Mouse (Mus musculus): Measurements from ENCODE around the gene Rps9. TPM values are rescaled to one million over a fixed set of nuclear protein-coding genes. Genes with fewer than 3 reads are reported as not detected.
"Not testable (repeated sequence)": the region's sequence is repeated elsewhere in the genome, so short reads cannot be mapped to it uniquely, and the experiment has no call there.

The Rps9 gene
- polyA plus RNA-seq, 1 experiment: 1,031 TPM

- H3K27ac ChIP-seq (ENCODE audit: insufficient read depth, low read depth, low read length): no peak overlapping the region
- no peaks in the 10 kb centered on the region for H3K4me1 ChIP-seq (ENCODE audit: control insufficient read depth, insufficient read depth, low read length)
- no peak for DNase-seq
- H3K36me3 ChIP-seq (ENCODE audit: control insufficient read depth, insufficient read depth, low read length): peaks cover 7% of the 10 kb centered on the region
- no peak overlapping the region for H3K4me3 ChIP-seq (ENCODE audit: insufficient read depth, low read depth, low read length)
- no peak for TF ChIP-seq POLR2A (IDR thresholded peaks at IDR 0.05; ENCODE audit: low read depth, low read length)
- no peak for TF ChIP-seq CTCF (conservative IDR thresholded peaks at IDR 0.05; ENCODE audit: insufficient read depth, insufficient read length, low read depth, low read length)
- no peaks in the 10 kb centered on the region for H3K27me3 ChIP-seq (replicated peaks; ENCODE audit: control insufficient read depth, insufficient read depth, low read length)
- 65% methylated on average over 7 of the region's 7 CpGs for WGBS
Observed at GRCm38 (mm10) chr7:3707568-3708413, 4.0 kb downstream of the Rps9 start.

- WGBS: 42% methylated on average over 5 of the region's 5 CpGs
- H3K27me3 ChIP-seq (replicated peaks; ENCODE audit: control insufficient read depth, insufficient read depth, low read length); H3K36me3 ChIP-seq (ENCODE audit: control insufficient read depth, insufficient read depth, low read length); H3K4me3 ChIP-seq (ENCODE audit: insufficient read depth, low read depth, low read length); DNase-seq; H3K27ac ChIP-seq (ENCODE audit: insufficient read depth, low read depth, low read length); H3K4me1 ChIP-seq (ENCODE audit: control insufficient read depth, insufficient read depth, low read length): not testable (repeated sequence)
Observed at GRCm38 (mm10) chr7:3708447-3708980, 4.7 kb downstream of the Rps9 start.

DNA sequence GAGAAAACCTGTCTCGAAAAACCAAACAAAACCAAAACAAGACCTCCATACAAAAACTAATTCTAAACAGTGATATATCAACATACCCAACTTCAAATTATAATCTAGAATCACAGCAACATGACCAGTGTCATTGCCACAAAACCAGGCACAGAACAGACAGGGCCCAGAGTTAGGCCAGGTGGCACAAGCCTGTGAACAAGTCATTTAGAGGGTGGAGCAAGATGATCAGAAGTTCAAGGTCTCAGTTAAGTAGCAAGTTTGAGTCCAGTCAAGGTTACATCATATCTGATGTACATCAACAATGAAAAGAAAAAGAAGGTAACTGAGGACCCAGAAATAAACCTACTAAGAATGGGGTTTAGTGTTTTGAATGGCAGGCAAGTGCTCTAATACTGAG, 5.2 kb downstream of the Rps9 start:
- Histone ChIP-seq H3K36me3 (ENCODE audit: control insufficient read depth, insufficient read depth, low read length) (peaks cover 7% of the 10 kb centered on the region), H3K4me1 (ENCODE audit: control insufficient read depth, insufficient read depth, low read length) (no peaks in the 10 kb centered on the region), H3K27me3 (replicated peaks; ENCODE audit: control insufficient read depth, insufficient read depth, low read length) (no peaks in the 10 kb centered on the region), H3K4me3 (ENCODE audit: insufficient read depth, low read depth, low read length) (no peak overlapping the region), H3K27ac (ENCODE audit: insufficient read depth, low read depth, low read length) (no peak overlapping the region)
- no peak for DNase-seq
- WGBS: 69% methylated on average over 1 of the region's 1 CpGs
- TF ChIP-seq CTCF (conservative IDR thresholded peaks at IDR 0.05; ENCODE audit: insufficient read depth, insufficient read length, low read depth, low read length) (no peak), POLR2A (IDR thresholded peaks at IDR 0.05; ENCODE audit: low read depth, low read length) (no peak)

DNA sequence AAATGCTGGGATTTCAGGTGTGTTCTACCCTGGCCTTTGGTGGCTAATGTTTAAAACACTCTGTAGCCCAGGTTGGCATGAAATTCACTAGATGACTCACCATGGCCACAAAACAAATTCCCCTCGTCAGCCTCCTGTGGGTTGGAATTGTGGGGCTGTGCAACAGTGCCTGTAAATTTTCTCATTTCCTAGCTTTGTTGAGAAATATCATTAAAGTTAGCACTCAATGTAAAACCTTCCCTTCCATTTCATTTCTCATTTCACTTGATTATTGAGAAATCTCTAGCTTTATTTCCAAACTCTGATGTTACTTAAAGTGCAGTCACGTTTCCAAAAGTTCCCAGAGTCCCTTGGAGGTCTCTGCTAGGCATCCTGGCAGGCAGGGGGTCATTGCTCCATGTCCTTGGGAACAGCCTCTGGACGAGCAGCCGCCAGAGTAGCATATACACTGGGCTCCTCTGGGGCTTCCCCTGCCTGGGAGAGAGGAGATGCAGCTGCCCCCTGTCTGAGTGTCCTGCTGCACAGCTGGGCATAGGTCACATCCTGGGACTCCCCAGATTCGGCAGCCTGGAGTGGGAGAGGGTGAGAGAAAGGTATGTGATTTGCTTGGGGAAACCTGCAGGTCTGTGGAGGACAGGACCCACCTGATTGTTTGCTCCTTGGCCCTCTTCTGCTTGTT, 8.6 kb downstream of the Rps9 start:
- no peak for DNase-seq
- Histone ChIP-seq H3K4me1 (ENCODE audit: control insufficient read depth, insufficient read depth, low read length) (no peaks in the 10 kb centered on the region), H3K4me3 (ENCODE audit: insufficient read depth, low read depth, low read length) (no peak overlapping the region), H3K27ac (ENCODE audit: insufficient read depth, low read depth, low read length) (no peak overlapping the region), H3K27me3 (replicated peaks; ENCODE audit: control insufficient read depth, insufficient read depth, low read length) (no peaks in the 10 kb centered on the region), H3K36me3 (ENCODE audit: control insufficient read depth, insufficient read depth, low read length) (no peaks in the 10 kb centered on the region)
- 32% methylated on average over 5 of the region's 5 CpGs for WGBS
- TF ChIP-seq CTCF (conservative IDR thresholded peaks at IDR 0.05; ENCODE audit: insufficient read depth, insufficient read length, low read depth, low read length) (no peak), POLR2A (IDR thresholded peaks at IDR 0.05; ENCODE audit: low read depth, low read length) (no peak)

DNA sequence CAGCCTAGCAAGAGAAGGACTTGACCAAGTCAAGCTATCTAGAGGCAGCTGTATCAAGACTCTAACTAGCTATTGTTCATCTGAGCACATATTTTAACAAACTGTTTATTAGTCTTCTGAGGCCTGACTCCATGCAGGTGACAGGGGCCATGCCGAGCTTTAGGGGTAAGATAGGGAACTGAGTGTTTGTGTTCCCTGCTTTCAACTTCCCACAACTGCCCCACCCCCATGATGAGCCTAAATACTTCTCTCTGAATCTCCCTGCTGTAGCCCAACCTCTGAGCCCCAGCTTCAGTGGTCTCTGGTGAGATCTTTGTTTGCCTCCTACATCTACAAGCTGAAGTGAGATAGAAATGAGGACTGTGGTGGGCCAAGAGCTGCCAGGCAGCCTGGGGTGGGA, 11.5 kb downstream of the Rps9 start:
- no peak for DNase-seq
- Histone ChIP-seq H3K4me1 (ENCODE audit: control insufficient read depth, insufficient read depth, low read length) (no peaks in the 10 kb centered on the region), H3K27me3 (replicated peaks; ENCODE audit: control insufficient read depth, insufficient read depth, low read length) (no peaks in the 10 kb centered on the region), H3K36me3 (ENCODE audit: control insufficient read depth, insufficient read depth, low read length) (no peaks in the 10 kb centered on the region), H3K27ac (ENCODE audit: insufficient read depth, low read depth, low read length) (no peak overlapping the region), H3K4me3 (ENCODE audit: insufficient read depth, low read depth, low read length) (no peak overlapping the region)
- 66% methylated on average over 1 of the region's 1 CpGs for WGBS
- TF ChIP-seq CTCF (conservative IDR thresholded peaks at IDR 0.05; ENCODE audit: insufficient read depth, insufficient read length, low read depth, low read length) (no peak), POLR2A (IDR thresholded peaks at IDR 0.05; ENCODE audit: low read depth, low read length) (no peak)

DNA sequence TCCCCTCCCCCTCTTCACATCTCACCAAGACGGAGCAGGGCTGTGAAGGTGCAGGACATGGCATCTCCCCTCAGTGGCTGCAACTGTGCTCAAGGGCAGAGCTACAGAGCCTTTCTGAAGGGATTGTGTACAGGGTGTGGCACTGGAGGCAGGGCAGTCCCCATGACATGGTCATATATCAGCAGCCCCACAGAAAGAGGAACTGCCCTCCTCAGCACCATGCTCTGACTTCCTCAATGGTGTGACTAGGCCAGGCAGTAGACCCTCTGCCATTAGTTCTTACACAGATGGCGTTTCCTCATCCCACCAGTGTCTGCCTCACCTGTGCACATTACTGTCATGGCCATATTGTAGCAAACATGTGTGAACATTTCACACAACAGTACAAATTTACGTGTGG, 16.5 kb downstream of the Rps9 start, which contains the start of gene Pirb:
Gene Pirb, minus strand, starts transcription at position 124 of the 400 bp plus-strand sequence.
- H3K4me1 ChIP-seq (ENCODE audit: control insufficient read depth, insufficient read depth, low read length); H3K4me3 ChIP-seq (ENCODE audit: insufficient read depth, low read depth, low read length); H3K27ac ChIP-seq (ENCODE audit: insufficient read depth, low read depth, low read length); H3K36me3 ChIP-seq (ENCODE audit: control insufficient read depth, insufficient read depth, low read length); DNase-seq; H3K27me3 ChIP-seq (replicated peaks; ENCODE audit: control insufficient read depth, insufficient read depth, low read length): not testable (repeated sequence)
- whole genome bisulfite sequencing: 40% methylated on average over 1 of the region's 3 CpGs

DNA sequence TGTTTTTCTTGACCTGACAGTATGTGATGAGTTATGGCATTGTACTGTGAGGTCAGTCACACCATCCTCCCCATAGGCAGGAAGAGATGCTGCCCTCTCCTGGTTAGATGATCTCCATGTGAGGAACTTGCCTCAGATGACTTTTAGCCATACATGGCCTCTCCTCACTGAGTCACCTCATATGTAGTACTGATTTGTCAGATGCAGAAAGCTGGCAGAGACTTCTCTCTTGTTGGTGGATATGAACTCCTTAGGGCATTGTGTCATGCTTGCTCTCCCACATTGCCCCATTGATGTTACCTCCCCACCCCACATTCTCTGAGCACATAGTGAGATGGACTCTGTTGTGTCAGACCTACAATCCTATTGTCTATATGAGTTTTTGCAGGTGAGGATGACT, 21.7 kb downstream of the Rps9 start:
- not testable (repeated sequence) for H3K27me3 ChIP-seq (replicated peaks; ENCODE audit: control insufficient read depth, insufficient read depth, low read length); H3K36me3 ChIP-seq (ENCODE audit: control insufficient read depth, insufficient read depth, low read length); H3K27ac ChIP-seq (ENCODE audit: insufficient read depth, low read depth, low read length); DNase-seq; H3K4me1 ChIP-seq (ENCODE audit: control insufficient read depth, insufficient read depth, low read length); H3K4me3 ChIP-seq (ENCODE audit: insufficient read depth, low read depth, low read length)

- WGBS: no CpG with 5 or more reads among the region's 1 CpGs
- not testable (repeated sequence) for H3K36me3 ChIP-seq (ENCODE audit: control insufficient read depth, insufficient read depth, low read length); H3K27ac ChIP-seq (ENCODE audit: insufficient read depth, low read depth, low read length); H3K4me1 ChIP-seq (ENCODE audit: control insufficient read depth, insufficient read depth, low read length); DNase-seq; H3K4me3 ChIP-seq (ENCODE audit: insufficient read depth, low read depth, low read length); H3K27me3 ChIP-seq (replicated peaks; ENCODE audit: control insufficient read depth, insufficient read depth, low read length)
Observed at GRCm38 (mm10) chr7:3732675-3733074, 28.9 kb downstream of the Rps9 start.
